Mouse (Mus musculus): Measurements from ENCODE around the gene Slc25a21. TPM values are rescaled to one million over a fixed set of nuclear protein-coding genes. Genes with fewer than 3 reads are reported as not detected.

The Slc25a21 gene
- polyA plus RNA-seq, 1 experiment from 2014 or later: 25.5 TPM

GRCm38 (mm10) chr12:56804487-56804886 lies 392.8 kb downstream of the Slc25a21 start:
- Histone ChIP-seq H3K9ac (no peak overlapping the region), H3K27me3 (no peaks in the 10 kb centered on the region), H3K4me1 (replicated peaks) (no peaks in the 10 kb centered on the region), H3K36me3 (no peaks in the 10 kb centered on the region), H3K27ac (no peak overlapping the region), H3K4me2 (no peak overlapping the region), H3K4me3 (replicated peaks) (no peak overlapping the region), H3K9me3 (replicated peaks) (no peaks in the 10 kb centered on the region)
- 50% methylated on average over 3 of the region's 3 CpGs for WGBS (ENCODE audit: insufficient replicate concordance)
- ATAC-seq (ENCODE audit: low read depth): no peak
- DNase-seq: no peak

GRCm38 (mm10) chr12:56798641-56799415 lies 398.4 kb downstream of the Slc25a21 start:
- DNase-seq (no peak), ATAC-seq (ENCODE audit: low read depth) (no peak)
- Histone ChIP-seq H3K4me3 (replicated peaks) (no peak overlapping the region), H3K27ac (no peak overlapping the region), H3K9me3 (replicated peaks) (no peaks in the 10 kb centered on the region), H3K4me2 (no peak overlapping the region), H3K27me3 (no peaks in the 10 kb centered on the region), H3K4me1 (replicated peaks) (no peaks in the 10 kb centered on the region), H3K36me3 (no peaks in the 10 kb centered on the region), H3K9ac (no peak overlapping the region)
- WGBS (ENCODE audit: insufficient replicate concordance): 75% methylated on average over 6 of the region's 6 CpGs

GRCm38 (mm10) chr12:56789236-56789635 lies 408.0 kb downstream of the Slc25a21 start:
- no peak overlapping the region for H3K4me2 ChIP-seq
- WGBS (ENCODE audit: insufficient replicate concordance): 66% methylated on average over 4 of the region's 4 CpGs
- no peak overlapping the region for H3K4me3 ChIP-seq (replicated peaks)
- H3K4me1 ChIP-seq (replicated peaks): no peaks in the 10 kb centered on the region
- no peak overlapping the region for H3K27ac ChIP-seq
- DNase-seq (no peak), ATAC-seq (ENCODE audit: low read depth) (no peak)
- H3K36me3 ChIP-seq: no peaks in the 10 kb centered on the region
- no peaks in the 10 kb centered on the region for H3K27me3 ChIP-seq
- no peak overlapping the region for H3K9ac ChIP-seq
- H3K9me3 ChIP-seq (replicated peaks): no peaks in the 10 kb centered on the region

- Histone ChIP-seq H3K4me2 (no peak overlapping the region), H3K4me1 (replicated peaks) (no peaks in the 10 kb centered on the region), H3K9ac (no peak overlapping the region), H3K27me3 (no peaks in the 10 kb centered on the region), H3K4me3 (replicated peaks) (no peak overlapping the region), H3K27ac (no peak overlapping the region), H3K9me3 (replicated peaks) (no peaks in the 10 kb centered on the region), H3K36me3 (no peaks in the 10 kb centered on the region)
- DNase-seq: no peak
- 67% methylated on average over 1 of the region's 1 CpGs for WGBS (ENCODE audit: insufficient replicate concordance)
- ATAC-seq (ENCODE audit: low read depth): no peak
Measured at GRCm38 (mm10) chr12:56785250-56785649, 412.0 kb downstream of the Slc25a21 start.

GRCm38 (mm10) chr12:56781196-56781595 lies 416.1 kb downstream of the Slc25a21 start:
- H3K4me3 ChIP-seq (replicated peaks): no peak overlapping the region
- no peak for ATAC-seq (ENCODE audit: low read depth)
- H3K27me3 ChIP-seq: no peaks in the 10 kb centered on the region
- WGBS (ENCODE audit: insufficient replicate concordance): 78% methylated on average over 5 of the region's 5 CpGs
- H3K4me1 ChIP-seq (replicated peaks): no peaks in the 10 kb centered on the region
- H3K4me2 ChIP-seq: no peak overlapping the region
- H3K9me3 ChIP-seq (replicated peaks): no peaks in the 10 kb centered on the region
- DNase-seq: no peak
- H3K9ac ChIP-seq: no peak overlapping the region
- no peak overlapping the region for H3K27ac ChIP-seq
- no peaks in the 10 kb centered on the region for H3K36me3 ChIP-seq

- WGBS (ENCODE audit: insufficient replicate concordance): 72% methylated on average over 3 of the region's 3 CpGs
- Histone ChIP-seq H3K4me2 (no peak overlapping the region), H3K27me3 (no peaks in the 10 kb centered on the region), H3K4me3 (replicated peaks) (no peak overlapping the region), H3K27ac (no peak overlapping the region), H3K9ac (no peak overlapping the region), H3K9me3 (replicated peaks) (no peaks in the 10 kb centered on the region), H3K4me1 (replicated peaks) (no peaks in the 10 kb centered on the region), H3K36me3 (no peaks in the 10 kb centered on the region)
- ATAC-seq (ENCODE audit: low read depth) (no peak), DNase-seq (no peak)
Measured at GRCm38 (mm10) chr12:56779621-56780020, 417.7 kb downstream of the Slc25a21 start.

- Histone ChIP-seq H3K27me3 (no peaks in the 10 kb centered on the region), H3K9ac (no peak overlapping the region), H3K4me1 (replicated peaks) (no peaks in the 10 kb centered on the region), H3K9me3 (replicated peaks) (no peaks in the 10 kb centered on the region), H3K36me3 (no peaks in the 10 kb centered on the region), H3K4me3 (replicated peaks) (no peak overlapping the region), H3K27ac (no peak overlapping the region), H3K4me2 (no peak overlapping the region)
- DNase-seq (no peak), ATAC-seq (ENCODE audit: low read depth) (no peak)
- WGBS (ENCODE audit: insufficient replicate concordance): 78% methylated on average over 6 of the region's 6 CpGs
Measured at GRCm38 (mm10) chr12:56773941-56774340, 423.3 kb downstream of the Slc25a21 start.

- Histone ChIP-seq H3K4me1 (replicated peaks) (no peaks in the 10 kb centered on the region), H3K9ac (no peak overlapping the region), H3K4me2 (no peak overlapping the region), H3K27me3 (no peaks in the 10 kb centered on the region), H3K36me3 (no peaks in the 10 kb centered on the region), H3K4me3 (replicated peaks) (no peak overlapping the region), H3K27ac (no peak overlapping the region), H3K9me3 (replicated peaks) (no peaks in the 10 kb centered on the region)
- ATAC-seq (ENCODE audit: low read depth): no peak
- DNase-seq: no peak
- 78% methylated on average over 5 of the region's 5 CpGs for WGBS (ENCODE audit: insufficient replicate concordance)
Measured at GRCm38 (mm10) chr12:56769421-56769820, 427.9 kb downstream of the Slc25a21 start.

GRCm38 (mm10) chr12:56767474-56767873 lies 429.8 kb downstream of the Slc25a21 start:
- Histone ChIP-seq H3K27ac (no peak overlapping the region), H3K4me3 (replicated peaks) (no peak overlapping the region), H3K9ac (no peak overlapping the region), H3K9me3 (replicated peaks) (no peaks in the 10 kb centered on the region), H3K27me3 (no peaks in the 10 kb centered on the region), H3K4me1 (replicated peaks) (no peaks in the 10 kb centered on the region), H3K36me3 (no peaks in the 10 kb centered on the region), H3K4me2 (no peak overlapping the region)
- no peak for ATAC-seq (ENCODE audit: low read depth)
- WGBS (ENCODE audit: insufficient replicate concordance): 81% methylated on average over 6 of the region's 6 CpGs
- no peak for DNase-seq

GRCm38 (mm10) chr12:56737104-56737503 lies 460.2 kb downstream of the Slc25a21 start:
- H3K9me3 ChIP-seq (replicated peaks): no peaks in the 10 kb centered on the region
- H3K36me3 ChIP-seq: no peaks in the 10 kb centered on the region
- no peak overlapping the region for H3K4me2 ChIP-seq
- H3K27me3 ChIP-seq: no peaks in the 10 kb centered on the region
- H3K27ac ChIP-seq: no peak overlapping the region
- no peaks in the 10 kb centered on the region for H3K4me1 ChIP-seq (replicated peaks)
- ATAC-seq (ENCODE audit: low read depth) (no peak), DNase-seq (no peak)
- no peak overlapping the region for H3K9ac ChIP-seq
- 74% methylated on average over 4 of the region's 4 CpGs for WGBS (ENCODE audit: insufficient replicate concordance)
- H3K4me3 ChIP-seq (replicated peaks): no peak overlapping the region

- 64% methylated on average over 4 of the region's 4 CpGs for WGBS (ENCODE audit: insufficient replicate concordance)
- ATAC-seq (ENCODE audit: low read depth): no peak
- no peak for DNase-seq
- Histone ChIP-seq H3K9me3 (replicated peaks) (no peaks in the 10 kb centered on the region), H3K4me2 (no peak overlapping the region), H3K9ac (no peak overlapping the region), H3K4me3 (replicated peaks) (no peak overlapping the region), H3K27ac (no peak overlapping the region), H3K36me3 (no peaks in the 10 kb centered on the region), H3K27me3 (no peaks in the 10 kb centered on the region), H3K4me1 (replicated peaks) (no peaks in the 10 kb centered on the region)
Measured at GRCm38 (mm10) chr12:56727631-56728030, 469.6 kb downstream of the Slc25a21 start.

GRCm38 (mm10) chr12:56718707-56719051 lies 478.6 kb downstream of the Slc25a21 start:
- Histone ChIP-seq H3K9me3 (replicated peaks) (no peaks in the 10 kb centered on the region), H3K4me1 (replicated peaks) (no peaks in the 10 kb centered on the region), H3K9ac (no peak overlapping the region), H3K4me2 (no peak overlapping the region), H3K36me3 (no peaks in the 10 kb centered on the region), H3K27ac (no peak overlapping the region), H3K27me3 (peaks cover 20% of the 10 kb centered on the region), H3K4me3 (replicated peaks) (no peak overlapping the region)
- no peak for DNase-seq
- WGBS (ENCODE audit: insufficient replicate concordance): 40% methylated on average over 6 of the region's 6 CpGs
- no peak for ATAC-seq (ENCODE audit: low read depth)
